Mouse (Mus musculus): ENCODE measurements at regions not wholly inside any gene's neighbourhood (a gene's known extent, or its start where the extent isn't known, plus 50 kb on each side); places are given as distances from the start of the nearest gene placed in this dataset.

DNA sequence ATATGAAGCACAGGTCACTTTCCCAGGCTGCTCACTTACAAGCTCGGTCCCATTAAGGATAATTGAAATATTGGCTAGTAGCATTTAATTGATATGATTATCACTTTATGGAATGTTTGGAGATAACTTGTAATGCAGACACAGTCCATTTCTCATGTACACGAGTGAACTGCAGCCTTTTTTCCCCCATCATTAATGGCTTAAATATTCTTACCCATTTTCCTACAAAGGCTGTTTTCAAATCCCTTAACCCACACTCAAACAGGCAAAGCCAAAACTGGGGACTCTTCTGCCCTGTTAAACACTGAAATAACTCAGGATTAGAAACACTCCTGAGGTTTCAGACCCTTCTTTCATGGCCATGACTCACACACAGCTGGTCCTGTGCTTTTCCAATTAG, 649.2 kb upstream of the Tenm3 start:
- H3K27ac ChIP-seq (replicated peaks) = no peak overlapping the region
- WGBS = 63% methylated on average over 2 of the region's 2 CpGs

DNA sequence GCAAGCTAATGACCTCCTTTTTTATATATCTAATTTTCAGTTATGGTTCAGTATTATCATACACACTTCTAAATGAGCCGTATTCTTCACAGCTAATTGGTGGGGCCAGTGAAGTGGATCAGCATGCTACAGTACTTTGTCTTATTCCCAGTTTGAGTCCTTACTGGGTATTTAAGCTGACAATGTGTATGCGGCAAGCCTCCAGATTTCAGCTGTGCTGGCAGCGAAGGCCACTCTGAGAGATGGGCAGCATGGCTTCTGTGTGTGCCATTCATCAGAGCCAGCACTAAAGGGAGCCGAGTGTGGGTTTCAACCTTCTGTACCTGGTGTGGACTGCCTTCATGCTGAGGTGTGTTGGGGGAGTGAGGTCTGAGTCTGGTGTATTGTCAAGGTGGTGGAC, 641.5 kb upstream of the Tenm3 start:
- no peaks in the 10 kb centered on the region for H3K27me3 ChIP-seq
- H3K36me3 ChIP-seq = no peaks in the 10 kb centered on the region
- no peaks in the 10 kb centered on the region for H3K9me3 ChIP-seq
- H3K27ac ChIP-seq (replicated peaks) = peak overlapping the region; percentile 55
- H3K4me2 ChIP-seq = no peak overlapping the region
- H3K4me3 ChIP-seq = no peak overlapping the region
- peaks cover 19% of the 10 kb centered on the region for H3K4me1 ChIP-seq (replicated peaks)
- H3K9ac ChIP-seq = no peak overlapping the region
- 38% methylated on average over 4 of the region's 4 CpGs for WGBS
- ATAC-seq (ENCODE audit: low read depth) = no peak

More for the DNA sequence above, 649.2 kb upstream of the Tenm3 start:
- Histone ChIP-seq H3K36me3 (no peaks in the 10 kb centered on the region), H3K4me1 (replicated peaks) (peaks cover 7% of the 10 kb centered on the region; the same call in 1 of the 2 replicates), H3K9ac (no peak overlapping the region), H3K9me3 (no peaks in the 10 kb centered on the region), H3K4me3 (no peak overlapping the region), H3K4me2 (no peak overlapping the region), H3K27me3 (no peaks in the 10 kb centered on the region)
- ATAC-seq (ENCODE audit: low read depth) = no peak

DNA sequence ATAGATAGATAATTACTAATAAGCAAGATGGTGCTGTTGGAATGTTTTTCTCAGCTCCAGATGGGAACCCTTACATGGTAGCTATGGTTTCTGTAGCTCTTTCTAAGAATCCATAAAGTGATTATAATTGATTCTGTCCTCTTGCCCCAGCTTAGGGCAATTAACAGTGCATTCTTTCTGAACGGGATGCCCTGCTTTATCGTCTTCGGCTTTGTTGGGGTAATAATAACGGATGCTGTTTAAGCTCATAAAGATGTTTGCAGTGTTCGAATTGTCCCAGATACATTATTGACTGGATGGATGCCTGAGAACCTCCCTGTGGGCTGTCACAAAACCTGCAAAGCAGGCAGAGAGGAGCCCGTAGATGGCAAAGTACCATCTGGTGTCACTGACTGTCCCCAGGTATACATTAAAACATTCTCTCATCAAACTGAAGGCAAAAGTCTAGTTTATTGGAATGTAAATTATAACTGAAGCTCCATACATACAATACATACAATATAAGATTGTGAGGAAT, 637.8 kb upstream of the Tenm3 start:
- WGBS = 19% methylated on average over 6 of the region's 6 CpGs
- ATAC-seq (ENCODE audit: low read depth) = peak; percentile 53

DNA sequence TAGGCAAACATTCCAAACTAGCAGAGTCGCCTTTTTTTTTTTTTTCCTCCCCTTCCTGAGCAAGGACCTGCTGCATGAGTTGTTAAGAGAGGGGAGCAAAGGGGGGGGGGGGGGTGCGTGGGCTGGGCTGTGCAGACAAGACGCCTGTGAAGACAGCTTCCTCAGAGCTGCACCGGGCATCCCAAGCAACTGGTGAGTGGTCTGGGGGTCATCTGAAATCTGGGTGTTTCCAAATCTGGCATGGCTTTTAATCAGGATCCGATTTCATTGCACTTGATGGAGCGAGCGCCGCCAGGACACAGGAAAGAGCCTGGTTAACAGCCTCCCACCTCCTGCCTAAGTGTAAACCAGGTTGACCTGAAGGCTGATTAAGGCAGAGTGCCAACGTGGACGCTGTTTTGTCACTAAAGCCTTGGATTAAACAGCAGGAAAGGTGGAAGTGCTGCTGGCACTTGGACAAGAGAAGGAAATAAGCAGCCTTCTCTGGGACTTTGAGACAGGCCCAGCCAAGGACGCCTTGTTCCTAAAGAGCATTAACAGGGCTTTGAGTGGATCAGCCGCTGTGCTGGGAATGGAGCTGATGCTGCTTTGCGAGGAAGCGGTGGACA, 622.3 kb upstream of the Tenm3 start:
- Histone ChIP-seq H3K9ac (no peak overlapping the region), H3K4me1 (replicated peaks) (peaks cover 25% of the 10 kb centered on the region), H3K4me2 (no peak overlapping the region), H3K27ac (replicated peaks) (no peak overlapping the region), H3K27me3 (no peaks in the 10 kb centered on the region), H3K4me3 (no peak overlapping the region), H3K9me3 (no peaks in the 10 kb centered on the region), H3K36me3 (no peaks in the 10 kb centered on the region)
- whole genome bisulfite sequencing = 53% methylated on average over 14 of the region's 14 CpGs
- no peak for ATAC-seq (ENCODE audit: low read depth)

More for the DNA sequence above, 637.8 kb upstream of the Tenm3 start:
- H3K27ac ChIP-seq (replicated peaks) = 0 out of 2 replicates have a peak overlapping the region, but pooled peaks have one; percentile 7
- H3K9ac ChIP-seq = no peak overlapping the region
- H3K4me2 ChIP-seq = no peak overlapping the region
- peaks cover 19% of the 10 kb centered on the region; the same call in 1 of the 2 replicates for H3K4me1 ChIP-seq (replicated peaks)
- H3K4me3 ChIP-seq = no peak overlapping the region
- H3K27me3 ChIP-seq = no peaks in the 10 kb centered on the region
- H3K9me3 ChIP-seq = no peaks in the 10 kb centered on the region
- no peaks in the 10 kb centered on the region for H3K36me3 ChIP-seq

DNA sequence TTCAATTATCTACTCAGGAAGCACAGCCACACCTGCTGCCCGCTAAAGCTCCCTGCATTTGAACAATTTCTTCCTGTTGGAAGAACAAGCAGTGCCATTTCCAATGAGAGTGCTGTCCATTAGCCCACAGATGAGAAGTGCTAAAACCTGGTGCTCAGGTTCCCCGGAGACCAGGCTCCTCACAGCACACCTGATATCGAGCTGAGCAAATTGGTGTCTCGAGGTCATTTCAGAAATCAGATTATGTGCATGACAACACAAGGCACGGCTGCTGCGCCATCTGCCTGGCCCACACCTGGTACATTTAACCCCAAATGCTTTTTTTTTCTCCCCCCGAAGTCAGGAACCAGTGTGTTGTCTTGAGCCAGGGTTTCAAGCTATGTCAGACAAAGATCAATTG, 621.3 kb upstream of the Tenm3 start:
- Histone ChIP-seq H3K4me1 (replicated peaks) (peaks cover 25% of the 10 kb centered on the region), H3K4me3 (no peak overlapping the region), H3K9ac (no peak overlapping the region), H3K9me3 (no peaks in the 10 kb centered on the region), H3K4me2 (no peak overlapping the region), H3K36me3 (no peaks in the 10 kb centered on the region), H3K27ac (replicated peaks) (no peak overlapping the region), H3K27me3 (no peaks in the 10 kb centered on the region)
- no peak for ATAC-seq (ENCODE audit: low read depth)
- WGBS = 51% methylated on average over 7 of the region's 7 CpGs

DNA sequence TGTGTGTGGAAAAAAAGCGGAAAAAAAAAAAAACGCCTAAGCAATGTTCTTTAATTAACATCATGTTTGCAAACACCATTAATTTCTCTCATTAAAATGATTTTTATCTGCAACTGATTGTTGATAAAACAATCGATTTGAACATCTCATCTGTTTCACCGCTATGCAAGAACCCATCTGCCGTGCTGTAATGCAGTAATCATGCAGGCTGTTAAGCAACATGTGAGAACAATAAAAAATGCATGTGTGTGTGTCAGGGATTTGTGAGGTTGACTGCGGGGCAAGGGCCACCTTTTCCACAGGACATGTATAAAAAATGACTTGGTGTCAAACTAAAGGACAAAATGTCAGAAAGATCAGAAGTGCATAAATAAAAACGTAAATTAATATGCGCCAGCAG, 618.9 kb upstream of the Tenm3 start:
- no peaks in the 10 kb centered on the region for H3K36me3 ChIP-seq
- no peak for ATAC-seq (ENCODE audit: low read depth)
- H3K4me3 ChIP-seq = no peak overlapping the region
- no peaks in the 10 kb centered on the region for H3K27me3 ChIP-seq
- peak overlapping the region; percentile 42; the same call in 1 of the 2 replicates for H3K4me2 ChIP-seq
- no peak overlapping the region for H3K9ac ChIP-seq
- no peaks in the 10 kb centered on the region for H3K9me3 ChIP-seq
- peak overlapping the region; percentile 1; the same call in 1 of the 2 replicates for H3K27ac ChIP-seq (replicated peaks)
- 39% methylated on average over 8 of the region's 8 CpGs for WGBS
- peaks cover 25% of the 10 kb centered on the region for H3K4me1 ChIP-seq (replicated peaks)

DNA sequence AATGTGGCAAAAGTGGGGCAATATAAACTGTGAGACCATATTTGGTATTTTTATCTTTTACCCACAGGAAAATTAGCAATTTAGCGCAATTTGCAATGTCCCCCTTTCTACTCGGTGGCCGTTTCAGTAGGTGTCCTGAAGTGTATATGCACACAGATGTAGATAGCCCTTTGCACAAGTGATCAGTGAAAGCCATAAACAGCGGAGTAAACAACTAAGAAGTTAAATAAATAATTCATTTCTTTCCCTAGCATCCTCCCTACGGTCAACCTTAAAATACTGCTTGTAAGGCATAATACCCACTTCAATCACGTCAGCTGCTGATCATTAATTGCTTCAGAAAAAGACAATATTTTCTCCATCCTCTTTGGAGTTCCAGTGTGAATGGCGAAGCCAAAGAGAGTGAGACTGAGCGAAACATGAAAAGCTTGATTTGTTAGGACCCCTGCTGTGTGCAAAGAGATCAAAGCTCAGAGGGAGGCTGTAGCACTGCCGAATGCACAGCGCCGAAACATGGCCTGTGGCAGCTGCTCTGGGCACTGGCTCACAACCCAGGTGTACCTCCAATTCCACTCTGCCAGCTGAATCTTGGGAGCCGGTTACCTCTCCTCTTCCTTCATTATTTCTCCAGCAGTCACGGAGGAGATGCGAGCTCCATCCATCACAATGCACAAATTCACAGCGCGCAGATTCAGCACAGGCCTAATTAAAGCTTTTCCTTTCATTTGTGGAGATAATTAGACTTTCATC, 618.1 kb upstream of the Tenm3 start:
- Histone ChIP-seq H3K27ac (replicated peaks) (peak overlapping the region; percentile 82), H3K9ac (no peak overlapping the region), H3K4me3 (0 out of 2 replicates have a peak overlapping the region, but pooled peaks have one; percentile 1)

DNA sequence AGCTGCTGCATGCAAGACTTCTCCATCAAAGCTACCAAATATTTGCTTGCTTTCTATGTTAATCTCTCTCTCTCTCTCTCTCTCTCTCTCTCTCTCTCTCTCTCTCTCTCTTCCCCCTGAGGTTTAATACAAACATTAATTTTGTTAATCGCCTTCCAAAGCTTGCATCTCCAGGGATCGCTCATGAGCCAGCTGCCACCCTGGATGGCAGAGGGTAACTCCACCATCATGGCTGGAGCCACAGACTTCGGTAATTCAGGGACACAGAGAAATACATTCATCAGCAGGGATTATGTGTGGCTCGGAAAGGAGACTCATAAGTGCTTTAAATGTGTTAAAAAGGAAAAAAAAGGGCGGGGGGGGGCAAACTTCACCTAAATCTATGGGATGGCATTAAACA, 601.7 kb upstream of the Tenm3 start:
- Histone ChIP-seq H3K9me3 (no peaks in the 10 kb centered on the region), H3K27ac (replicated peaks) (no peak overlapping the region), H3K4me2 (no peak overlapping the region), H3K27me3 (0 out of 2 replicates have a peak, but pooled peaks cover 3% of the 10 kb centered on the region), H3K9ac (no peak overlapping the region), H3K4me1 (replicated peaks) (peaks cover 15% of the 10 kb centered on the region), H3K4me3 (no peak overlapping the region), H3K36me3 (no peaks in the 10 kb centered on the region)
- 39% methylated on average over 5 of the region's 5 CpGs for WGBS
- ATAC-seq (ENCODE audit: low read depth) = no peak

More for the DNA sequence above, 618.1 kb upstream of the Tenm3 start:
- peak; percentile 90 for ATAC-seq (ENCODE audit: low read depth)
- Histone ChIP-seq H3K9me3 (no peaks in the 10 kb centered on the region), H3K27me3 (no peaks in the 10 kb centered on the region), H3K36me3 (no peaks in the 10 kb centered on the region), H3K4me2 (peak overlapping the region; percentile 42), H3K4me1 (replicated peaks) (peaks cover 25% of the 10 kb centered on the region)
- 11% methylated on average over 16 of the region's 16 CpGs for WGBS

DNA sequence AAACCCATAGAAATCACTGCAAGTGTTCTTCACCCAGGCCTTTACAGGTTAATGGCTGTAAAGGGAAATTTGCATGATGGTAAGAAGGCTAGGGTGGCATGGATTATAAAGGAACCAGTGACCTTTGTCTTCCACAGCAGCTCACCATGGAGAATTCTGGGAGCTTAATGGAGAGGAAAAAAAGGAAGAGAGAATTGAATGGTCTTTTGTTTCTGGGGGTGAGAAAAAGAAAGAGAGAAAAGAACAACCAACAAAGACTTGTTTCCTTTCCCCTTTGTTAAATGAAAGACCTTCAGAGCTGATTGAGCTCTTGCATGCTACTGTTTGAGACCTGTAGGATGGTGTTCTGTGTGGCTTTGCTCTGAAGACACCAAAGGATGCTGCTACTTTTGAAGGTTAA, 597.5 kb upstream of the Tenm3 start:
- Histone ChIP-seq H3K36me3 (no peaks in the 10 kb centered on the region), H3K9ac (no peak overlapping the region), H3K27me3 (0 out of 2 replicates have a peak, but pooled peaks cover 3% of the 10 kb centered on the region), H3K27ac (replicated peaks) (no peak overlapping the region), H3K9me3 (no peaks in the 10 kb centered on the region), H3K4me1 (replicated peaks) (peaks cover 12% of the 10 kb centered on the region), H3K4me2 (no peak overlapping the region), H3K4me3 (no peak overlapping the region)
- ATAC-seq (ENCODE audit: low read depth) = no peak

DNA sequence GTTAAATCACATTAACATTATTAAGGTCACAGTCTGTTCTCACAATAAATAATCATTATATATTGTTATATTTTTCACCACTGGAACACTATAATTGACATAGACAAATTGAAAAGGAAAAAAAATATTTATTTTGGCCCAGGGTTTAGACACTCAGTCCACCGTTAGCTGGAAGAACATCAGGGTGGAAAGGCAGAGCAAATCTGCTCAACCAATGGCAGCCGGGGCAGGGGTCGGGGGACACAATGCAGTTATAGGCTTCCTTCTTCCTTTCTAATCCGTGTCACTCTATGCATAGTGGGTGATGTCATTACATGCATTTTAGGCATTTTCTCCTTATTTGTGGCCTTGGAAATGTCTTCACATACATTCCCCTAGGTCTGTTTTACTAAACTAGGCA, 552.8 kb upstream of the Tenm3 start:
- Histone ChIP-seq H3K4me2 (no peak overlapping the region), H3K27me3 (no peaks in the 10 kb centered on the region), H3K36me3 (no peaks in the 10 kb centered on the region), H3K27ac (replicated peaks) (no peak overlapping the region), H3K9ac (no peak overlapping the region), H3K4me1 (replicated peaks) (no peaks in the 10 kb centered on the region), H3K4me3 (no peak overlapping the region), H3K9me3 (no peaks in the 10 kb centered on the region)
- no peak for ATAC-seq (ENCODE audit: low read depth)
- 76% methylated on average over 4 of the region's 4 CpGs for WGBS

DNA sequence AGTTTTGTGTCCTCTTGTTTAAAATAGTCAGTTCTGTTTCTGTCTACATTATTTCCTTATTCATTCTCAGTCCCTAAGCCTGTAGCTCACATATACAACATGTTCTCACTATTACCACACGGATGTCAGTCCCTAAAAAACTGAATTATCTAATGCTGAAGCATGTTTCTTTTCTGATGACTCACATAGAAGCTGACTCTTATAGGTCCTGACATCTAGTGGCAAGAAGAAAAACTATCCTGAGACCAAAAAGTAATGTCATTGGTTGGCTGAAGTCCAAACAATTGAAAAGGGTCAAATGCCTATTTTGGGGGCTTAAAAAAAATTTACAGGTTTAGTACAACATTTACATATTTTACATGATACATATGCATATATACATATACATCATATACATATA, 551.3 kb upstream of the Tenm3 start:
- no peak overlapping the region for H3K4me3 ChIP-seq
- no peak overlapping the region for H3K4me2 ChIP-seq
- no peaks in the 10 kb centered on the region for H3K36me3 ChIP-seq
- H3K4me1 ChIP-seq (replicated peaks) = no peaks in the 10 kb centered on the region
- no peak for ATAC-seq (ENCODE audit: low read depth)
- H3K9me3 ChIP-seq = no peaks in the 10 kb centered on the region
- H3K9ac ChIP-seq = no peak overlapping the region
- 30% methylated on average over 1 of the region's 1 CpGs for WGBS
- no peaks in the 10 kb centered on the region for H3K27me3 ChIP-seq
- no peak overlapping the region for H3K27ac ChIP-seq (replicated peaks)

DNA sequence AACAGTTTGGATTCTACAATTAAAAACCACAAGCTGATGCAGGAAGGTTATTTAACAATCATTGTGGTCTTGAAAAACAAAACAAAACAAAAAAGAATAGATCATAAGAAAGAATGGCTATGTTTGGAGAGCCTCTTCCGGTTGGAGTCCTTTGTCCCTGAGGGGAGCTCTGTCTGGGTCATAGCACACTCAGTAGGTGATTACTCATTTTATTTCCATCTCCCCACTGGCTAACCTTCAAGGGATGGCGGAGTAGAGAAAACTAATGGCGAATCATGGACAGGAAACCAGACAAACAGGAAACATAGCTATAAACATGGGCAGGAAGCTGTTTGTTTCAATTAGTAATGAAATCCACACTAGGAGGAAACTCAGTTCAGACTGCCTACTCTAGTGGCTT, 545.8 kb upstream of the Tenm3 start:
- Histone ChIP-seq H3K9me3 (no peaks in the 10 kb centered on the region), H3K27me3 (no peaks in the 10 kb centered on the region), H3K9ac (no peak overlapping the region), H3K4me2 (no peak overlapping the region), H3K27ac (replicated peaks) (no peak overlapping the region), H3K4me3 (no peak overlapping the region), H3K4me1 (replicated peaks) (no peaks in the 10 kb centered on the region), H3K36me3 (no peaks in the 10 kb centered on the region)
- WGBS = 63% methylated on average over 3 of the region's 3 CpGs
- ATAC-seq (ENCODE audit: low read depth) = no peak
